Mouse (Mus musculus) stomach, embryonic 14.5 days (tissue): ENCODE measurements around the gene Crtc3. TPM values are rescaled to one million over a fixed set of nuclear protein-coding genes. Genes with fewer than 3 reads are reported as not detected.

Experiments used
- ATAC-seq: fragments of 200-750 bp; cut with Nextera tagmentation; 2 replicates; pipeline ENCODE4 v1.8.0; 2017; ENCODE audit warnings: low read depth, moderate TSS enrichment; ENCODE audit not compliant: insufficient number of reproducible peaks, insufficient read depth, low FRiP score
- H3K27ac ChIP-seq: fragments of 300-500 bp; sonication (generic); 2 replicates; pipeline ENCODE4 v1.5.1; 2014; ENCODE audit warnings: mild to moderate bottlenecking, low read length, moderate library complexity, mixed read lengths
- H3K27me3 ChIP-seq: fragments of 300-500 bp; sonication (generic); 2 replicates; pipeline ENCODE4 v1.6.1; 2014; ENCODE audit warnings: low read length, control low read depth, mixed read lengths; ENCODE audit not compliant: control insufficient read depth, insufficient read depth
- H3K36me3 ChIP-seq: fragments of 300-500 bp; sonication (generic); 2 replicates; pipeline ENCODE4 v1.6.1; 2014; ENCODE audit warnings: mild to moderate bottlenecking, control low read depth, low read length, moderate library complexity, mixed read lengths; ENCODE audit not compliant: control insufficient read depth, insufficient read depth
- H3K4me1 ChIP-seq: fragments of 300-500 bp; sonication (generic); 2 replicates; pipeline ENCODE4 v1.6.1; 2014; ENCODE audit warnings: low read length, control low read depth, mixed read lengths; ENCODE audit not compliant: control insufficient read depth, insufficient read depth
- H3K4me2 ChIP-seq: fragments of 300-500 bp; sonication (generic); replicated peaks from 2 replicates; pipeline ENCODE4 v1.6.1; 2014; ENCODE audit warnings: low read depth, low read length, control low read depth
- H3K4me3 ChIP-seq: fragments of 300-500 bp; sonication (generic); 2 replicates; pipeline ENCODE4 v1.5.1; 2014; ENCODE audit warnings: low read depth, low read length, control low read depth
- H3K9ac ChIP-seq: fragments of 300-500 bp; sonication (generic); replicated peaks from 2 replicates; pipeline ENCODE4 v1.6.1; 2014; ENCODE audit warnings: low read depth, mild to moderate bottlenecking, control low read depth, low read length, moderate library complexity, mixed read lengths
- H3K9me3 ChIP-seq: fragments of 300-500 bp; sonication (generic); 2 replicates; pipeline ENCODE4 v1.6.1; 2016; ENCODE audit warnings: low read depth, low read length, control low read depth; ENCODE audit not compliant: control insufficient read depth
- WGBS: fragments of 180-500 bp; shearing (Covaris S2); extraction: QIAGEN DNeasy Blood & Tissue Kit; methylation state at CpG from one replicate; pipeline ENCODE4 v1.1.7; 2014; 5-methylcytosine and 5-hydroxymethylcytosine counted together
- polyA plus RNA-seq: library from polyadenylated mRNA; unstranded; fragments of >200 nt; fragmentation: Nextera tagmentation; extraction: Ambion mirVana; gene quantifications from 2 replicates; pipeline ENCODE4 v1.2.1, GENCODE M21; 2014

Crtc3 gene
- polyA plus RNA-seq, 1 experiment from 2014 or later: 29.3 TPM

- H3K9me3 ChIP-seq: no peaks in the 10 kb centered on the region
- H3K4me1 ChIP-seq: peaks cover 25% of the 10 kb centered on the region
- ATAC-seq: no peak
- no peaks in the 10 kb centered on the region for H3K36me3 ChIP-seq
- no peaks in the 10 kb centered on the region for H3K27me3 ChIP-seq
- 80% methylated on average over 5 of the region's 5 CpGs for WGBS
- H3K27ac ChIP-seq: no peak overlapping the region
- no peak overlapping the region for H3K4me3 ChIP-seq
- H3K9ac ChIP-seq: no peak overlapping the region
- H3K4me2 ChIP-seq: no peak overlapping the region
Measured at GRCm38 (mm10) chr7:80654926-80655325, 33.8 kb downstream of the Crtc3 start.

GRCm38 (mm10) chr7:80654393-80654792, 34.3 kb downstream of the Crtc3 start:
- 85% methylated on average over 7 of the region's 7 CpGs for WGBS
- no peak for ATAC-seq

GRCm38 (mm10) chr7:80653971-80654370, 34.7 kb downstream of the Crtc3 start:
- Histone ChIP-seq H3K9me3 (no peaks in the 10 kb centered on the region), H3K4me2 (no peak overlapping the region), H3K9ac (no peak overlapping the region), H3K27ac (no peak overlapping the region), H3K27me3 (no peaks in the 10 kb centered on the region), H3K4me1 (peaks cover 25% of the 10 kb centered on the region), H3K4me3 (no peak overlapping the region), H3K36me3 (no peaks in the 10 kb centered on the region)
- WGBS: 95% methylated on average over 7 of the region's 7 CpGs
- no peak for ATAC-seq

More at GRCm38 (mm10) chr7:80654393-80654792, 34.3 kb downstream of the Crtc3 start:
- Histone ChIP-seq H3K36me3 (no peaks in the 10 kb centered on the region), H3K9ac (no peak overlapping the region), H3K27me3 (no peaks in the 10 kb centered on the region), H3K4me3 (no peak overlapping the region), H3K27ac (no peak overlapping the region), H3K4me1 (peaks cover 25% of the 10 kb centered on the region), H3K4me2 (no peak overlapping the region), H3K9me3 (no peaks in the 10 kb centered on the region)

- Histone ChIP-seq H3K9ac (no peak overlapping the region), H3K4me2 (no peak overlapping the region), H3K9me3 (no peaks in the 10 kb centered on the region), H3K36me3 (no peaks in the 10 kb centered on the region), H3K27me3 (no peaks in the 10 kb centered on the region), H3K4me3 (no peak overlapping the region), H3K27ac (no peak overlapping the region), H3K4me1 (peaks cover 23% of the 10 kb centered on the region)
- WGBS: 70% methylated on average over 10 of the region's 10 CpGs
- no peak for ATAC-seq
Measured at GRCm38 (mm10) chr7:80653077-80653476, 35.6 kb downstream of the Crtc3 start.

- no peak for ATAC-seq
- Histone ChIP-seq H3K4me3 (no peak overlapping the region), H3K4me1 (peaks cover 16% of the 10 kb centered on the region), H3K27ac (peak overlapping the region; percentile 23; the same call in 1 of the 2 replicates), H3K9me3 (no peaks in the 10 kb centered on the region), H3K36me3 (no peaks in the 10 kb centered on the region), H3K4me2 (no peak overlapping the region), H3K27me3 (no peaks in the 10 kb centered on the region), H3K9ac (no peak overlapping the region)
- 49% methylated on average over 5 of the region's 5 CpGs for WGBS
Measured at GRCm38 (mm10) chr7:80652289-80652688, 36.4 kb downstream of the Crtc3 start.

GRCm38 (mm10) chr7:80647437-80647871, 41.2 kb downstream of the Crtc3 start:
- no peaks in the 10 kb centered on the region for H3K36me3 ChIP-seq
- ATAC-seq: no peak
- H3K4me2 ChIP-seq: no peak overlapping the region
- 75% methylated on average over 7 of the region's 7 CpGs for WGBS
- no peak overlapping the region for H3K4me3 ChIP-seq
- H3K9me3 ChIP-seq: no peaks in the 10 kb centered on the region
- no peaks in the 10 kb centered on the region for H3K27me3 ChIP-seq
- H3K27ac ChIP-seq: no peak overlapping the region
- H3K9ac ChIP-seq: no peak overlapping the region
- H3K4me1 ChIP-seq: peaks cover 24% of the 10 kb centered on the region

- ATAC-seq: 0 out of 2 replicates have a peak, but pooled peaks have one; percentile 14
- no peaks in the 10 kb centered on the region for H3K9me3 ChIP-seq
- no peak overlapping the region for H3K9ac ChIP-seq
- peaks cover 31% of the 10 kb centered on the region for H3K4me1 ChIP-seq
- no peak overlapping the region for H3K4me2 ChIP-seq
- H3K4me3 ChIP-seq: no peak overlapping the region
- no peaks in the 10 kb centered on the region for H3K27me3 ChIP-seq
- H3K36me3 ChIP-seq: no peaks in the 10 kb centered on the region
- peak overlapping the region; percentile 52; the same call in 1 of the 2 replicates for H3K27ac ChIP-seq
- 69% methylated on average over 10 of the region's 10 CpGs for whole genome bisulfite sequencing
Measured at GRCm38 (mm10) chr7:80646093-80647025, 42.3 kb downstream of the Crtc3 start.

- H3K4me3 ChIP-seq: no peak overlapping the region
- H3K36me3 ChIP-seq: peaks cover 2% of the 10 kb centered on the region; the same call in 1 of the 2 replicates
- H3K4me1 ChIP-seq: peaks cover 40% of the 10 kb centered on the region
- 0 out of 2 replicates have a peak overlapping the region, but pooled peaks have one; percentile 10 for H3K9ac ChIP-seq
- no peaks in the 10 kb centered on the region for H3K27me3 ChIP-seq
- 72% methylated on average over 8 of the region's 8 CpGs for WGBS
- no peak for ATAC-seq
- no peaks in the 10 kb centered on the region for H3K9me3 ChIP-seq
- H3K4me2 ChIP-seq: no peak overlapping the region
- no peak overlapping the region for H3K27ac ChIP-seq
Measured at GRCm38 (mm10) chr7:80642976-80643666, 45.6 kb downstream of the Crtc3 start.
